Mouse (Mus musculus) heart, postnatal 4 days (tissue): ENCODE data around the gene Shf. TPM values are rescaled to one million over a fixed set of nuclear protein-coding genes. Genes with fewer than 3 reads are reported as not detected.
"Not testable (repeated sequence)": the region's sequence is repeated elsewhere in the genome, so short reads cannot be mapped to it uniquely, and the experiment has no call there.

ENCODE experiments used
- DNase-seq: peaks from one replicate; pipeline ENCODE4 v3.0.0; 2021
- total RNA-seq, 2 experiments: library from RNA; stranded (reverse); gene quantifications; 2 replicates each; pipeline ENCODE4 v1.2.3; 2021

Gene Shf
- 10 to 100 TPM; 10.1 to 11.3 TPM for total RNA-seq

- DNase-seq: peak; percentile 93
These were observed at the start of gene Shf for GRCm38 (mm10) chr2:122368995-122369739. Gene Shf, minus strand, starts transcription at chr2:122369162.

- no peak for DNase-seq
These were observed 40.0 kb upstream of the Shf start for GRCm38 (mm10) chr2:122408928-122409327.

- no peak for DNase-seq
These were observed 38.6 kb upstream of the Shf start for GRCm38 (mm10) chr2:122407607-122408006.

- DNase-seq: no peak
These were observed 27.2 kb upstream of the Shf start for GRCm38 (mm10) chr2:122396150-122396549.

- DNase-seq: not testable (repeated sequence)
These were observed 18.2 kb upstream of the Shf start for GRCm38 (mm10) chr2:122387135-122387534.

GRCm38 (mm10) chr2:122385095-122385494, 16.1 kb upstream of the Shf start:
- no peak for DNase-seq

GRCm38 (mm10) chr2:122382121-122382520, 13.2 kb upstream of the Shf start:
- no peak for DNase-seq

GRCm38 (mm10) chr2:122381329-122382103, 12.6 kb upstream of the Shf start:
- peak; percentile 45 for DNase-seq

GRCm38 (mm10) chr2:122380768-122381311, 11.9 kb upstream of the Shf start:
- peak; percentile 69 for DNase-seq

- DNase-seq: no peak
These were observed 10.3 kb upstream of the Shf start for GRCm38 (mm10) chr2:122379292-122379650.

- DNase-seq: peak; percentile 42
These were observed 9.7 kb upstream of the Shf start for GRCm38 (mm10) chr2:122378421-122379291.

GRCm38 (mm10) chr2:122377751-122378246, 8.8 kb upstream of the Shf start:
- peak; percentile 72 for DNase-seq

GRCm38 (mm10) chr2:122377215-122377674, 8.3 kb upstream of the Shf start:
- DNase-seq: peak; percentile 98

- DNase-seq: peak; percentile 63
These were observed 7.1 kb upstream of the Shf start for GRCm38 (mm10) chr2:122376041-122376561.

GRCm38 (mm10) chr2:122375391-122375991, 6.5 kb upstream of the Shf start:
- peak; percentile 96 for DNase-seq

GRCm38 (mm10) chr2:122374666-122375331, 5.8 kb upstream of the Shf start:
- no peak for DNase-seq

GRCm38 (mm10) chr2:122374012-122374411, 5.0 kb upstream of the Shf start:
- no peak for DNase-seq

GRCm38 (mm10) chr2:122372541-122372940, 3.6 kb upstream of the Shf start:
- no peak for DNase-seq

- DNase-seq: no peak
These were observed 3.1 kb upstream of the Shf start for GRCm38 (mm10) chr2:122372067-122372466.

GRCm38 (mm10) chr2:122370101-122370750, 1.3 kb upstream of the Shf start:
- no peak for DNase-seq
